Mouse (Mus musculus) hindlimb bud, embryonic 11.5 days (tissue): ENCODE results near the gene Zfp385b.

Experiments
- DNase-seq: peaks from one replicate; pipeline ENCODE4 v3.0.0-alpha.2; 2012; ENCODE audit warnings: low read depth, low spot score; ENCODE audit errors: extremely low spot score

Gene Zfp385b

GRCm38 (mm10) chr2:77790846-77791245, 28.6 kb downstream of the Zfp385b start:
- no peak for DNase-seq

- no peak for DNase-seq
Measured at GRCm38 (mm10) chr2:77790295-77790694, 29.1 kb downstream of the Zfp385b start.

GRCm38 (mm10) chr2:77781390-77781789, 38.0 kb downstream of the Zfp385b start:
- DNase-seq = no peak

- DNase-seq = no peak
Measured at GRCm38 (mm10) chr2:77777781-77778180, 41.7 kb downstream of the Zfp385b start.

- DNase-seq = no peak
Measured at GRCm38 (mm10) chr2:77777047-77777686, 42.3 kb downstream of the Zfp385b start.

- no peak for DNase-seq
Measured at GRCm38 (mm10) chr2:77775247-77775880, 44.1 kb downstream of the Zfp385b start.

- DNase-seq = no peak
Measured at GRCm38 (mm10) chr2:77770056-77770697, 49.3 kb downstream of the Zfp385b start.

GRCm38 (mm10) chr2:77768321-77768886, 51.0 kb downstream of the Zfp385b start:
- no peak for DNase-seq

GRCm38 (mm10) chr2:77761967-77762366, 57.5 kb downstream of the Zfp385b start:
- no peak for DNase-seq

- no peak for DNase-seq
Measured at GRCm38 (mm10) chr2:77758403-77759071, 60.9 kb downstream of the Zfp385b start.

GRCm38 (mm10) chr2:77752491-77752890, 66.9 kb downstream of the Zfp385b start:
- DNase-seq = no peak

- DNase-seq = no peak
Measured at GRCm38 (mm10) chr2:77749631-77750030, 69.8 kb downstream of the Zfp385b start.

- DNase-seq = no peak
Measured at GRCm38 (mm10) chr2:77746417-77746816, 73.0 kb downstream of the Zfp385b start.

GRCm38 (mm10) chr2:77745246-77745645, 74.2 kb downstream of the Zfp385b start:
- DNase-seq = no peak

GRCm38 (mm10) chr2:77742359-77742758, 77.1 kb downstream of the Zfp385b start:
- no peak for DNase-seq

GRCm38 (mm10) chr2:77730196-77730595, 89.2 kb downstream of the Zfp385b start:
- DNase-seq = no peak

GRCm38 (mm10) chr2:77726798-77727197, 92.6 kb downstream of the Zfp385b start:
- no peak for DNase-seq

GRCm38 (mm10) chr2:77720806-77721205, 98.6 kb downstream of the Zfp385b start:
- no peak for DNase-seq

GRCm38 (mm10) chr2:77716367-77716766, 103.1 kb downstream of the Zfp385b start:
- DNase-seq = no peak

GRCm38 (mm10) chr2:77713886-77714285, 105.6 kb downstream of the Zfp385b start:
- DNase-seq = no peak

- DNase-seq = no peak
Measured at GRCm38 (mm10) chr2:77711751-77712150, 107.7 kb downstream of the Zfp385b start.
